Mouse (Mus musculus) heart, postnatal 0 days (tissue): ENCODE measurements around the gene Rcan1.

Experiments
- CTCF ChIP-seq: IDR thresholded peaks from 2 replicates; pipeline ENCODE4 v1.5.1; 2016; ENCODE audit warnings: antibody characterized with exemption, control low read depth, low read depth
- EP300 ChIP-seq: IDR thresholded peaks from 2 replicates; pipeline ENCODE4 v1.6.1; 2016; ENCODE audit warnings: antibody characterized with exemption, low read depth

- TF ChIP-seq EP300 (no peak), CTCF (no peak)
These were observed 99.0 kb downstream of the Rcan1 start for GRCm38 (mm10) chr16:92371623-92372022.
